Mouse (Mus musculus) heart, embryonic 10.5 days (tissue): ENCODE data around the gene Stx8. TPM values are rescaled to one million over a fixed set of nuclear protein-coding genes. Genes with fewer than 3 reads are reported as not detected.

Source experiments
- DNase-seq: peaks from one replicate; pipeline ENCODE4 v3.0.0-alpha.2; 2017; ENCODE audit warnings: low spot score
- H3K27ac ChIP-seq: fragments of 300-500 bp; sonication (generic); 2 replicates; pipeline ENCODE4 v1.5.1; 2016; ENCODE audit warnings: mild to moderate bottlenecking
- H3K27me3 ChIP-seq: fragments of 300-500 bp; sonication (generic); 2 replicates; pipeline ENCODE4 v1.6.1; 2016; ENCODE audit warnings: mild to moderate bottlenecking; ENCODE audit not compliant: poor library complexity, insufficient read depth, severe bottlenecking
- H3K36me3 ChIP-seq: fragments of 300-500 bp; sonication (generic); 2 replicates; pipeline ENCODE4 v1.6.1; 2016; ENCODE audit warnings: mild to moderate bottlenecking, moderate library complexity
- H3K4me1 ChIP-seq: fragments of 300-500 bp; sonication (generic); 2 replicates; pipeline ENCODE4 v1.6.1; 2016; ENCODE audit warnings: mild to moderate bottlenecking
- H3K4me3 ChIP-seq: fragments of 300-500 bp; sonication (generic); 2 replicates; pipeline ENCODE4 v1.5.1; 2016; ENCODE audit warnings: mild to moderate bottlenecking, moderate library complexity
- H3K9me3 ChIP-seq: fragments of 300-500 bp; sonication (generic); 2 replicates; pipeline ENCODE4 v1.6.1; 2016; ENCODE audit warnings: mild to moderate bottlenecking, moderate library complexity
- WGBS: fragments of 180-500 bp; shearing (Covaris S2); methylation state at CpG from one replicate; pipeline ENCODE4 v1.1.7; 2016; 5-methylcytosine and 5-hydroxymethylcytosine counted together
- polyA plus RNA-seq: library from polyadenylated mRNA; unstranded; fragments of >200 nt; fragmentation: Nextera tagmentation; extraction: Ambion mirVana; gene quantifications from 2 replicates; pipeline ENCODE4 v1.2.1, GENCODE M21; 2016

Stx8 gene
- 53.3 and 57.1 TPM in 2 replicates for polyA plus RNA-seq

DNA sequence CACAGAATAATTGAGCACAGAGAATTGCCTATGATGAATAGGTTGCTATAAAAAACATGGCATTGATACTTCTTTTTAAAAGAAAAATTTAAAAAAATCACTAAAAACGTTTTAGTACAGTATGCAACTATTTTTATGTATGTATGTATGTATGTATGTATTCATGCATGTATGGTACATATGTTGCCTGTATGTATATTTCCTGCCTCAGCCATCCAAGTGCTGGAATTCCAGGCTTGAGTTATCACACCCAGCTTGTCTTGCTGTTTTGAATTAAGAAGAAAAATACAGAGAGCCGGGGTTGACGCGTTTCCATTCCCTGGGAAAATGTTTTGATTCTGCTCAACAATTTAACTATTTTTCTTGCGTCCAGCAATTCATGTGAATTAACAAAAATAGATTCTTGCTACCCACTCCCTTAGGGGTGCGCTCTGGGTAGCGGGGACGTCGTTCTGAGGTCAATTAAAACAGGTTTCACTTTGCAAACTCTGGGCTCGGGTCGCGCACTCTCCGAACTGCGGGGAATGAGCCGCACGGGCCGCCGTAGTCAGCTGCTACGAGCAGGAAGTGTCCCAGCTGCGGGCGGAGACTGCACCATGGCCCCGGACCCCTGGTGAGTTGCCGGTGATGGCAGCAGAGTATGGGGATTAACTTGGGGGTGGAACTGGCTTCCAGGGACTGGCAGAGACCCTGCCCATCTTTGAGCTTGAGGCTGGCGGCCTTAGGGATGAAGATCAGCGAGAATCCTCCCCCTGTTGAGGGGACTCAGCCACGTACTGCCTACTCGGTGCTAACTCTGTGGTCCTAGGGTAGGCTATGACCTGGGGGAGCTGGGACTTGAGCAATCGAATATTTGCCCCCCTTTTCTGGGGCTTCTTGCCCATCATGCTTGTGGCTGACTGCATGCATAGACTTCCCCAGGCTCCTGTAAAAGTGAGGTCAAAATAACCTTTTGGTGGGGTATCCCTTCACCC is at the start of gene Stx8:
Gene Stx8, plus strand, starts transcription at position 289 of the 974 bp plus-strand sequence.
- H3K27me3 ChIP-seq: no peaks in the 10 kb centered on the region
- peaks cover 14% of the 10 kb centered on the region for H3K4me1 ChIP-seq
- peak; percentile 93 for DNase-seq
- under 1% methylated on average over 28 of the region's 28 CpGs for WGBS
- H3K4me3 ChIP-seq: peak within 1 kb of the TSS; percentile 95
- peak within 1 kb of the TSS; percentile 91 for H3K27ac ChIP-seq
- H3K36me3 ChIP-seq: peaks cover 9% of the 10 kb centered on the region
- H3K9me3 ChIP-seq: no peaks in the 10 kb centered on the region

DNA sequence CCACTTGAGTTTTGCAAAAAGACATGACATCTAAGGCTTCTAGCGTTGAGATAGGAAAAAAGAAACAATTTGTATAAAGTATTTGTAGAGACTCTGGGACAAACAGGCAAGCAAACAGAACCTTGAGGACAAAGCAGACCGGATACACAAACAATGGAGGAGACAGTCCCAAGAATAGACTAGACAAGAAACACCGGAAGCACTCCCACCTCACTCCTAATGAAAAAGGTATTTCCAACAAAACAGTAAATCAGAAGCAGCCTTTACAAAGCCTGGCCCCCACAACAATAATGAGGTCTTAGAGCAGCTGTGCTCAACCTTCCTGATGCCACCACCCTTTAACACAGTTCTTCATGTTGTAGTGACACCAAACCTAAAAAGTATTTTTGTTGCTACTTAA is 48.9 kb upstream of the Stx8 start:
- Histone ChIP-seq H3K27ac (no peak overlapping the region), H3K4me3 (no peak overlapping the region), H3K9me3 (no peaks in the 10 kb centered on the region), H3K27me3 (peaks cover 33% of the 10 kb centered on the region), H3K4me1 (peaks cover 17% of the 10 kb centered on the region), H3K36me3 (no peaks in the 10 kb centered on the region)
- DNase-seq: no peak
- WGBS: 65% methylated on average over 3 of the region's 3 CpGs

GRCm38 (mm10) chr11:67919593-67919992 is 46.4 kb upstream of the Stx8 start:
- DNase-seq: no peak
- Histone ChIP-seq H3K27me3 (peaks cover 35% of the 10 kb centered on the region), H3K9me3 (no peaks in the 10 kb centered on the region), H3K4me1 (peaks cover 20% of the 10 kb centered on the region), H3K4me3 (no peak overlapping the region), H3K27ac (no peak overlapping the region), H3K36me3 (no peaks in the 10 kb centered on the region)
- 38% methylated on average over 5 of the region's 5 CpGs for WGBS

DNA sequence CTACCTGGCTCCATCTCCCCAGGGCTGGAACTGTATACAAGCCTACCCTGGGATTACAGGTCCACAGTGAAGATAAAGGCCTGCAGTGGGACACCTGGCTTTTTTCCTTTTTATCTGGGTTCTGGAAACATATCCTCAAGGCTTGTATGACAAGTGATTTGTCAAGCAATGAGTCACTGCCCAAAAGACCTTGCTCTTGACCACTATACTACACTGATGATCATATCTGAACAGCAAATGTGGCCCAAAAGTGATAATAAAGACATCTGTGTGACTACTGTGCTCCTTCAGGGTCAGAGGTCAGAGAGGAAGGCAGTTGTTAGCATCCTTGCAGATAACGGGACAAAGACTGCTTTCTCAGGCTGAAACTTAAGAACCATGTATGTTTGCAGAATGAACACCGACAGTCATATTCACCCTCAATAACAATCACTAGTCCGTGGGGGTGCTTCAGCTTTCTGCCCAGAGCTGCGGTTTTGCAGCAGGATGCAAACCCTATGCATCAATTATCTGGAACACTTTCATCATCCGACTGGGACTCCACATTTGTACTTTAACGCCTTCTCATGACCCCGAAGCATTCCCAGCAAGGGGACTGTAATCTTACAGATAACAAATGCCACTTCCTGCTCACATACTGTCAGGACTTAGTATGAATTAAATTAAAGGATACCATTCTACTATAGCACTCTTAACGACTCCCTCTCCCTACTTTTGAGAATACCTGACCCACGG is 45.6 kb upstream of the Stx8 start:
- Histone ChIP-seq H3K27me3 (peaks cover 35% of the 10 kb centered on the region), H3K4me3 (no peak overlapping the region)
- WGBS: 30% methylated on average over 9 of the region's 9 CpGs

GRCm38 (mm10) chr11:67921091-67921826 is 44.7 kb upstream of the Stx8 start:
- no peaks in the 10 kb centered on the region for H3K9me3 ChIP-seq
- 2% methylated on average over 47 of the region's 47 CpGs for WGBS
- H3K4me3 ChIP-seq: peak overlapping the region; percentile 91
- peaks cover 35% of the 10 kb centered on the region for H3K27me3 ChIP-seq
- peak; percentile 80 for DNase-seq
- peak overlapping the region; percentile 85 for H3K27ac ChIP-seq
- H3K4me1 ChIP-seq: peaks cover 22% of the 10 kb centered on the region
- H3K36me3 ChIP-seq: no peaks in the 10 kb centered on the region

More for the DNA sequence above, 45.6 kb upstream of the Stx8 start:
- H3K36me3 ChIP-seq: no peaks in the 10 kb centered on the region
- no peak overlapping the region for H3K27ac ChIP-seq
- DNase-seq: no peak
- H3K9me3 ChIP-seq: no peaks in the 10 kb centered on the region
- peaks cover 20% of the 10 kb centered on the region for H3K4me1 ChIP-seq

DNA sequence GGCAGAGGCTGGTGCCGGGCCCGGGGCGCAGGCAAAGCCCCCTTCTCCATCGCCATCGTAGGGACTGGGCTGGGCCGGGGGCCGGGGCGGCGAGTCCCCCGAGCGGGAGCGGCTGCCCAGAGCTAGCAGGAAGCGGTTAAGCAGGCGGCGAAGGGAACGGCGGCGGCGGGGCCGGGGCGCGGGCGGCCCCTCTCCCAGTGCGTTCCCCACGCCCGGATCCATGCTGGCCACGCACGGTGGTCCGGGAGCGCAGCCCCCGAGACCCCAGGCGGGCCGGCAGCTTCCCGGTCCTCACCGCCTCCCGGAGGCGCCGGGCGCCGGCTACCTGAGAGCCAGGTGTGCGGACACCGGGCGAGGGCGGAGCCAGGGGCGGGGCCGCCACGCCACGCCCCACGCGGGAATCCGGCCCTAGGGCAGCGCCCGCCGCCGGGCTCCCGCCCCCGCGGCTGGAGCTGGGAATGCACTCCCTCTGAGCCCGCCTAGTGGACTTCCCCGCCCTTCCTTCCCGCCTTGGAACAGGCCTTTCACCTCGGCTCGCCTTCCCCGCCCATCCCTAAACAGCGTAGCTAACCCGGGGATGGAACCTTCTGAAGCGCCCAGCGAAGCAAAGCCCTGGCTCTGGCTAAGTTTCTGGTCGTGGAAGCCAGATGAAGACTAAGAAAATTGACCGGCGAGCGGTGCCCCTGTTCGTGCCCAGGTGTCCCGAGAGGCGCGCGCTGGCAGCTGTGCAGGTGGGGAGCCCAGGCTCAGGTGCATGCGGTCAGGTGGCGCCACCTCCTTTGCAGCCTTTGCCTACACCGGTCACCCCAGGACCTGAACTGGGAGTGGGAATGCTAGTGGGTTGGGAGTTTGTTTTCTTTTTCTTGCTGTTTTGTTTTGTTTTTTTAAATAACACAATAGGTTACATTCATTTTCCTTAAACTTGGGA is 43.9 kb upstream of the Stx8 start, which contains the start of gene Usp43:
Gene Usp43, minus strand, starts transcription at position 327 of the 928 bp plus-strand sequence.
- Histone ChIP-seq H3K27me3 (peaks cover 35% of the 10 kb centered on the region), H3K27ac (peak within 1 kb of the TSS; percentile 85), H3K4me3 (peak within 1 kb of the TSS; percentile 91), H3K36me3 (no peaks in the 10 kb centered on the region), H3K9me3 (no peaks in the 10 kb centered on the region), H3K4me1 (peaks cover 27% of the 10 kb centered on the region)
- peak; percentile 80 for DNase-seq
- 1% methylated on average over 77 of the region's 80 CpGs for WGBS

DNA sequence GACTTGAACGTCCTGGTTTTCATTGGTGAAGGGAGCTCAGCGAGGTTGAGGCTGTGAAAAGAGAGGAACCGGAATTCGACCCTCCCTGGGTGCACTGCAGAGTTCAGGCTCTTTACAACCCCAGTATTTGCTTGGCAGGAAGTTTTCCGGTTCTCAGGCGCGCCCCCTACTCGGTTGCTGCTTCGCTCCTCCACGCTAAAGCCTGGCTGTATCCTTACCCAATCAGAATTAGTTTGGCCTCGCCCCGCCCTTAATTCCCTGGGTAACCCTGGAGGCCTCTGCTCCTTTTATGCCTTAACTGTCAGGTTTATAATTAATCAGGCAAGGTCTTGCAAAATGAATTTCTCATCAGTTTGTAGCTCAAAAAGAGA is 43.3 kb upstream of the Stx8 start:
- no peaks in the 10 kb centered on the region for H3K36me3 ChIP-seq
- DNase-seq: peak; percentile 91
- peaks cover 27% of the 10 kb centered on the region for H3K4me1 ChIP-seq
- H3K4me3 ChIP-seq: peak overlapping the region; percentile 91
- peak overlapping the region; percentile 85; the same call in 1 of the 2 replicates for H3K27ac ChIP-seq
- under 1% methylated on average over 12 of the region's 12 CpGs for WGBS
- no peaks in the 10 kb centered on the region for H3K9me3 ChIP-seq
- peaks cover 35% of the 10 kb centered on the region for H3K27me3 ChIP-seq

DNA sequence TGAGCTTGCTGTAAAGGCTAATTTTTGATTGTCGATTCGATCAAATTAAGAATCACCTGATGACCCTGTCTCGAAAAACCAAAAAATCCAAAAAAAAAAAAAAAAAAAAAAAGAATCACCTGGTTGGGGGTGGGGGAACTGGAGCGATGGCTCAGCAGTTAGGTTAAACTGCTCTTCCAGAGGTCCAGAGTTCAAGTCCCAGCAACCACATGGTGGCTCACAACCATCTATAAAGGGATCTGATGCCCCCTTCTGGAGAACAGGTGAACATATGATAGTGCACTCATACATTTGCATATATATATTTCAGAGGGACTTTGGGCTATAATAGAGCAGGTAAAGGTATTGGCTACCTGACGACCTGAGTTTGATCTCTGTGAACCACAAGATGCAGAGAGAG is 42.3 kb upstream of the Stx8 start:
- DNase-seq: no peak
- Histone ChIP-seq H3K4me3 (no peak overlapping the region), H3K27me3 (peaks cover 35% of the 10 kb centered on the region), H3K27ac (no peak overlapping the region), H3K4me1 (peaks cover 27% of the 10 kb centered on the region), H3K36me3 (no peaks in the 10 kb centered on the region), H3K9me3 (no peaks in the 10 kb centered on the region)
- 84% methylated on average over 5 of the region's 5 CpGs for WGBS

DNA sequence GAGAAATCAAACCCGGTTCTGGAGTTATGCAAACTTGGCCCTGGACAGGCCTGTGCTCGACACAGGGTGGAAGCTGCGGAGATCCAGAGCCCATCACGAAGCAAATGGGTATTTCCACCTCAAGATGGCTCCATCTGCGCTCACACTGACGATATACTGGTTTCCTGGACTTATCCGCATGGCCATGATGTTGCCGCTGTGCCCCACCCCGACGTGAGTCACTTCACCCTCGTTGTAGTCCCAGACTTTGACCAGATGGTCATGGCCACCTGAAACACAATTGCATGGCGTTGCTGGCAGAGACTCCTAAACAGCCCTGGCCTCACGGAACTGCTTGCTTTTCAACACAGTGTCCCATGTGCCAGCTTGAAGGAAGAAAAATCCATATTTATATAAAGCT is 41.0 kb upstream of the Stx8 start:
- no peaks in the 10 kb centered on the region for H3K9me3 ChIP-seq
- H3K27me3 ChIP-seq: peaks cover 22% of the 10 kb centered on the region
- H3K4me3 ChIP-seq: no peak overlapping the region
- H3K27ac ChIP-seq: no peak overlapping the region
- 86% methylated on average over 13 of the region's 13 CpGs for WGBS
- peaks cover 27% of the 10 kb centered on the region for H3K4me1 ChIP-seq
- no peak for DNase-seq
- H3K36me3 ChIP-seq: no peaks in the 10 kb centered on the region

- Histone ChIP-seq H3K27me3 (peaks cover 7% of the 10 kb centered on the region), H3K4me1 (peaks cover 16% of the 10 kb centered on the region), H3K4me3 (no peak overlapping the region), H3K27ac (no peak overlapping the region), H3K36me3 (no peaks in the 10 kb centered on the region), H3K9me3 (no peaks in the 10 kb centered on the region)
- no peak for DNase-seq
- WGBS: 13% methylated on average over 13 of the region's 15 CpGs
Measured at GRCm38 (mm10) chr11:67926348-67927055, 39.5 kb upstream of the Stx8 start.

DNA sequence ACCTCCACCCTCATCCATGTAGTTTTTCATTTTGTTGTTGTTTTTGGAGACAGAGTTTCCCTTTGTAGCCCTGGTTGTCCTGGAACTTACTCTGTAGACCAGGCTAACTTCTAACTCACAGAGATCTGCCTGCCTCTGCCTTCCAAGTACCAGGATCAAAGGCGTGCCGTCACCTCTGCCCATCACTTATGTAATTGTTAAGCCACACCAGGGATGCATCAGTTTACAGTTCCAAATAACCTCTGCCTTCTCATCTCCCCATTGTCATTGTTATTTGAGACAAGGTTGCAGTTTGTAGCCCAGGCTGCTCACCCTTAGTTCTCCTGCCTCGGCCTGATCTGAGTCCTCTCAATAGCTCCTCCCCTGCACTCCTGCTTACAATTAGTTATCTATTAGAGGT is 33.8 kb upstream of the Stx8 start:
- 94% methylated on average over 3 of the region's 3 CpGs for WGBS
- H3K9me3 ChIP-seq: no peaks in the 10 kb centered on the region
- H3K4me3 ChIP-seq: no peak overlapping the region
- H3K36me3 ChIP-seq: no peaks in the 10 kb centered on the region
- DNase-seq: no peak
- no peaks in the 10 kb centered on the region for H3K27me3 ChIP-seq
- no peak overlapping the region for H3K27ac ChIP-seq
- H3K4me1 ChIP-seq: no peaks in the 10 kb centered on the region
